Mouse (Mus musculus): ENCODE measurements around the gene Lsamp.

Lsamp gene

DNA sequence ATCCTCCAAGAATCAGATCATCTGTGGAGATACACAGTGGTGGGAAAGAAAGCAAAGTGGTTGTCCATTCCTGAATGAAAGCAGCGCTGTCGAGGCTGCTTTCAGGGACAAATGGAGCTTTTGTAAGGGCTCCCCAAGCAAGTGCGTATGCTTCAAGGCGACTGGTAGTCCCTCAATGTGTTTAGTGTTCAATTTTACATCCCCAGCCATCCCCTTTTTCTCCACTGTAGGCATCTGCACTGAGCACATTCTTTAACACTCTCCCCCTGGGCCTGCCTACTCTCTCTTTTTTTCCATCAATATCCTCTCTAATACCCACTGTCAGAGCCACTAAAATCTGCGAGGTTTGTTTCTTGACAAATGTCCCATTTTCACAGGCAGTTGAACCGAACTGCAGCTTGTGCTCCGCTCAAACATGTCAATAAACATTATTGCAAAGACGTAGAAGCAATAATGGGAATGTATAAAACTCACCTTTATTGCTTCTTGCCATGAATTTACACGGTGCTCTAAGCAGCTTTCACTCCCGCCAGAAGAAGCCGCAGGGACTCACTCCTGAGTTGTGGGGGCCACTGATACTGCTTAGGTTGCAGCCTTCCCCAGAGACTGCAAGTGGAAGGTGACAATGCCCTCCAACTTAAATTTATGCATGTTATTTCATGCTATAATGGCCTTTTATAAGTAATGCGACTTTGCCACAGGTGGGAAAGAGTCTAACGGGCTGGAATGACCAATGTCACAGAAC lies 250.2 kb downstream of the Lsamp start:
- no peak for DNase-seq (ENCODE audit: extremely low read depth, insufficient read length, low spot score)

- no peak for DNase-seq (ENCODE audit: extremely low read depth, insufficient read length, low spot score)
These were observed 287.7 kb downstream of the Lsamp start for GRCm38 (mm10) chr16:40271859-40272258.

DNA sequence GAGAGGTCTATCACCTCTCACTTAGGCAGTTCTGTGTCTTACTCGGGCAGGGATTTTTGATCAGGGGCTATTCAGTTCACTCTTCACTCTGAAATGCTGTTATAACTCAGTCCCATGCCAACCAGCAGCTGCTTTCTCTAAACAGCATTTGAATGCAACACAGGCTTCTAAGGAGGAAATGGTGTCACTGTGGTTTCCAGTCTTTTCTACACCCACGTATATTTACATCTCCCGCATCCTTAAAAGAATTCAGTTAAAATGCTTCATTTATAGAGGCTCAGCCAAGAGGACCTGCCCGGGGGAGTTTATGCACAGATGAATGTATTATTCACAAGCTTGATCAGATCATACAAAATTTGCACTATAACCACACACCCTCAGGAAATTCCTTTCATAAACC lies 306.0 kb downstream of the Lsamp start:
- no peak for DNase-seq (ENCODE audit: extremely low read depth, insufficient read length, low spot score)

- no peak for DNase-seq (ENCODE audit: extremely low read depth, insufficient read length, low spot score)
These were observed 310.2 kb downstream of the Lsamp start for GRCm38 (mm10) chr16:40294296-40294882.

- no peak for DNase-seq (ENCODE audit: extremely low read depth, insufficient read length, low spot score)
These were observed 311.1 kb downstream of the Lsamp start for GRCm38 (mm10) chr16:40295240-40295639.

DNA sequence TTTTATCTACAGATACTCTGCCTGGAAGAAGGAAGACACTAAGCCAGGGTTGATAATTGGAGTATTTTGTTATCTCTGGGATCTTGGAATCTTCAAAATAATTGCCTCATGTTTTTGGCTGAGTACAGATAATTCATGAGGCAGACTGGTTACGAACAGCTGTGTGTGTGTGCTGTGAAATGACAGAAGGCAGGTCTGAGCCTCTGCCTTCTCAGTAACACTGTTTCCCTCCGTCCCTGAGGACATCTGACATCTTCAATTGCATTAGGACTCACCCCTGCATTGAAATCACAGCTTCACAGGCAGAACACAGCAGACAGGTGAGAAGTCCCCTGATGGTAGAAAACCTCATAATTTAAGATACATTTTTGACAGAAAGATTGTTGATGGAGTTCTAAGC lies 323.5 kb downstream of the Lsamp start:
- no peak for DNase-seq (ENCODE audit: extremely low read depth, insufficient read length, low spot score)

DNA sequence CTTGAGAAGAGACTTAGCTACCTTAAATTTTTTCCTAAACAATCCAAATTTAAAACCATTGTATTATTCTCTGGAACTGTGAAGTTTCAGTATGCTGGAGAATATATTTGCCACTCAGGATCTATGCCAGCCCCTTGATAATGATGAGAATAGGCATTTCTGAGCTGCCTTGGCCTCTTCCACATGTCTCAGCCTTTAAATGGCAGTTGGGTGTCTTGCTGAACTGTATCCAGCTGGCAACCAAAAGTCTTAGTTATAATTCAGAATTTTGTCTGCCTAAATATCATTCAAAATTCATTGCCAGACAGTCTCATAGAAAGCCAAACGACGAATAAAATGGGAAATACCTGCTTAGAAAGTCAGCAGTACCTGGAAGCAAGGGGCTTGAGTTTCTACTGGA lies 332.0 kb downstream of the Lsamp start:
- no peak for DNase-seq (ENCODE audit: extremely low read depth, insufficient read length, low spot score)

- no peak for DNase-seq (ENCODE audit: extremely low read depth, insufficient read length, low spot score)
These were observed 340.6 kb downstream of the Lsamp start for GRCm38 (mm10) chr16:40324811-40325210.

GRCm38 (mm10) chr16:40328249-40328820 lies 344.2 kb downstream of the Lsamp start:
- DNase-seq (ENCODE audit: extremely low read depth, insufficient read length, low spot score): no peak

DNA sequence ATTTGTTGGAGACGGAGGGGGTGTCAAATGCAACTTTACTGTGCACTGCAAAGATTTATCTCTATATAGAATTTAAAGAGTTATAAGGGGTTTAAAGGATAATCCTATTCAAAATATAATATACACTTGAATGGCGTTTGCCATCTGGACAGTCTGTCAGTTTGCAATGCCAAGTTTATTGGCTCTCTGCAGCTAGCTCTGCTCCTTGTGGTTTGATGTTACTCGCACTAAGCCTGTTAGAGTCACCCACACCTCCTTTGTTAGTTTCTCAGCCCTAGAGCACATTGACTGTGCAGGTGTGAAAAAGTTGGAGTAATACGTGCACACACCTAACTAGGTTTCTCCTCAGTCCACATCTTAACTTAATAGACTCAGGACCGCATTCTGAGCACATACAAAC lies 385.5 kb downstream of the Lsamp start:
- DNase-seq (ENCODE audit: extremely low read depth, insufficient read length, low spot score): no peak

DNA sequence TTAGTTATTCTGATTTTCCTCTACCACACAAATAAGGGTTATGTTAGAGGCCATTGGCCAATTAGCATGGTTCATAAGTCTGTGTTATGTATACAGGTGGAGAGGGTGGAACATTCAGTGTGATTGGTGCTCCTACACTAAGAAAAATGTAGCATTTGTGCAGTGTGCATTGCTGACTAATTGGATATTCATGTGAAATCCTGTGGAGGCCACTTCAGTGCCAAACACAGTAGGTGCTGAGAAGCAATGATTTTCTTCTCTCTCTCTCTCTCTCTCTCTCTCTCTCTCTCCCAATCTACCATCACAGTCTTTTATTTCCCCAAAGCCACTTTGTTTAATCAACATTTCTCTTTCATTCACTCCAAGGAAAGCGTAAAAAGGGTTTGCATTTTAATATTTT lies 387.1 kb downstream of the Lsamp start:
- DNase-seq (ENCODE audit: extremely low read depth, insufficient read length, low spot score): no peak

DNA sequence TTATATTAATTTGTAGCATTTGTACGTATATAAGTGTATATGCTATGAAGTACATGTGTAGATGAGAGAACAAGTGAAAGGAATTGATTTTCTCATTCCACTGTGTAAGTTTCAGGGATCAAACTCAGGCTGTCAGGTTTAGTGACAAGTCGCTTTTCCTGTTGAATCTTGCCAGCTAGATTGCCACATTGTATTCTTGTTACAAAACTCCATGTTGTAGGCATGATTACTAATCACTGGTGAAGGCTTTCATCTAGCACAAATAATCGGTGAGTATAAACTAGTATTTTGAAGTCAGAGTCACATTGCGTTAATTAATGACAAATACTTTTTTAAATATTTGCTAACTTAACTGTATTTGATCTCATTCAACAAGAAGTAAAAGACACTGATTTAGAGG lies 391.2 kb downstream of the Lsamp start:
- DNase-seq (ENCODE audit: extremely low read depth, insufficient read length, low spot score): no peak

DNA sequence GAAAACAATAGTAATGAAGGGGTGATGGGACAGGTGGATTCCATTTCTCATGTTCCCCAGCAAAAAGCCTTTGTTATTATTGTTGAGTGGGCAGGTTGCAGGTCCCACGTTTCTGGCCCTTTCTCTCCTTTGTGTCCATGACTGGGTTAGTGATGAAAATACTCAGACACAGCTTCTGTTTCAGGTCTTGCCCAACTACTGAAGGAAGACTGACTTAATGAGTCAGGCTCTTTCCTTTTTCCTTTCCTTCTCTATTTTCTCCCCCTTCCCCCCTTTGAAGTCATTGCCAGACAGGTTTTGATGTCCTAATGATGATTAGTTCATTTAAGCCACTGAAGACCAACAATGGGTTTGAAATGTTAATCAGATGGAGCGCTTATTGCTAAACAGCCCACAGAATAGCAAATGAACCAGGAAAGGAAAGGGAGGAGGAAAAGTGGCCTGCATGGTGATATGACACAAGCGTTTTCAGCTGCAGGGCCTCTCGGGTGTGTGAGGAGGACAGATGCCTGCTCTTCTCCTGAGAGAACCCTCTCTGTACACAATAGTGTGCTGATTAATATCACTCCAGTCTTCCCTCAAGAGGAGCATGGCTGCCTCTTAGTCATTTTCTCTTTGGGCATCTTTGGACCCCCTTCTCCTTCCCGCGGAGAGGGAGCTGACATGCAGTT lies 393.1 kb downstream of the Lsamp start:
- DNase-seq (ENCODE audit: extremely low read depth, insufficient read length, low spot score): no peak

DNA sequence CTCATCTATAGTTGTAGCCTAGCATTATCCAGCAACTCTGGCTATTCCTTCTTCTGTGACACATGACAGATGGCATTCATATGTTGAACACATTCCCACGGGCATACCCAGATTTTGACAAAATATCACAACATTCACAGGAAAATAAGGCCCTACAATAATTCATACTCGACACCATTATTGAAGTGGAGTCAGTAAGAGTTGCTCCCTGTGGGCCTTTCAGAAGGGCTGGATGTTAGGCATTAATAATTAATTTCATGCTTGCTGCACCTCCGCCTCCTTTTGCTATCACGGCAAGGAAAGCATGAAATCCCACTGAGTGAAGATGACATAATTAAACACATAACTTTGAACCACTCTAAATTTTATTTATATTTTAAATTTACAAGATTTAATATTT lies 407.9 kb downstream of the Lsamp start:
- DNase-seq (ENCODE audit: extremely low read depth, insufficient read length, low spot score): no peak

GRCm38 (mm10) chr16:40399531-40399930 lies 415.4 kb downstream of the Lsamp start:
- DNase-seq (ENCODE audit: extremely low read depth, insufficient read length, low spot score): no peak

DNA sequence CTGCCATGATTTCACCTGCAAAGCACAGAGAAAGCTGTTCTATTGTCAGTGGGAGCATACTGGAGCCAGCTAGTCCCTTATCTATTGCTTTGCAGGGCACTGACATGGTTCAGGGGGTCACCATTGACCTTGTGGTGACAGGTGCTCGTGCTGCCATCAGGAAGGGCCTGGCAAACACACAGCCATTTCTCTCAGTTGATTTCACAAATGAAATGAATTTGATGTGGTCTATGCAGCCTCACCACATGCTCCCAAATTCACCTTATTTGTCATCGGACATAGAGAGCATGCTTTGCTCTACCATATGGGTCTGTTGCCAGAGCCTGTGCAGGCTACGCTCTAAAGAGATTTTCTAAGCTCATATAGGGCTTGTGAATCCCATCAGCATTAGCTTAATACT lies 450.1 kb downstream of the Lsamp start:
- DNase-seq (ENCODE audit: extremely low read depth, insufficient read length, low spot score): no peak

DNA sequence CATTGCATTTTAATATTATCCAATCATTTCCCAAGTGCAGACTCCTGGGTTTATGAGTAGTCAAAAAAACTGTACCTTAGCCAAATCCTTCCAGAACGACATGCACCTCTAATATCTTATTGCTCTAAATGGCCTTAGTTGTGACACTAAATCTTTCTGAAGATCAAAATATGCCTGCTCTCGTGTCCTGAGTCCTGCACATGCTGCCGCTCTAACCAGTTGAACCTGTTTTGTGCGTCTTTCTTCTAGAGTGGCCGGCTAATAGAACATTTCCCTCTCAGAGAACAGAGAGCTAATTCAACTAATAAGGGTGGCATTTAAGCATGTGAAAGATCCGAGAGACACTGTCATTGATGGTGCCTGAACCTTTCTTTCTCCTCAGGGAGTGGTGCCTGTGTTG lies 452.3 kb downstream of the Lsamp start:
- DNase-seq (ENCODE audit: extremely low read depth, insufficient read length, low spot score): no peak

- DNase-seq (ENCODE audit: extremely low read depth, insufficient read length, low spot score): no peak
These were observed 453.7 kb downstream of the Lsamp start for GRCm38 (mm10) chr16:40437879-40438278.

DNA sequence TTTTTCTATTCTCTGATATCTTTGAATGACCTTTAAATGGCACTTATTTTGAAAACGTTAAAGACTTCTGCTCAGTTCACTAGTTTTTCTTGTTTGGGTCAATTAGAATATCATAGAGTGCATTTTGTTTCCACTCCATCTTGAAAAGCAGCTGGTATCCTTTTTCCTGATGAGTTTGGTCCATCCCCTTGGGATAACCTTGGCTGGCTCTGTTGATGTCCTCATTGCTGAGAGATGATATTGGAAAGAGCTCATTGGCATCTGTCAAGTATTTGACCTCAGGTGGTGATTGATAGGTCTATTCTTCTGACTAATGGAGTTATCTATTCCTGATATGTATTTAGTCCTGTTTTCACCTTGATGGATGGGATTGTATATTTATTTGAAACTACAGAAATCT lies 454.7 kb downstream of the Lsamp start:
- no peak for DNase-seq (ENCODE audit: extremely low read depth, insufficient read length, low spot score)

- no peak for DNase-seq (ENCODE audit: extremely low read depth, insufficient read length, low spot score)
These were observed 462.4 kb downstream of the Lsamp start for GRCm38 (mm10) chr16:40446587-40446986.

DNA sequence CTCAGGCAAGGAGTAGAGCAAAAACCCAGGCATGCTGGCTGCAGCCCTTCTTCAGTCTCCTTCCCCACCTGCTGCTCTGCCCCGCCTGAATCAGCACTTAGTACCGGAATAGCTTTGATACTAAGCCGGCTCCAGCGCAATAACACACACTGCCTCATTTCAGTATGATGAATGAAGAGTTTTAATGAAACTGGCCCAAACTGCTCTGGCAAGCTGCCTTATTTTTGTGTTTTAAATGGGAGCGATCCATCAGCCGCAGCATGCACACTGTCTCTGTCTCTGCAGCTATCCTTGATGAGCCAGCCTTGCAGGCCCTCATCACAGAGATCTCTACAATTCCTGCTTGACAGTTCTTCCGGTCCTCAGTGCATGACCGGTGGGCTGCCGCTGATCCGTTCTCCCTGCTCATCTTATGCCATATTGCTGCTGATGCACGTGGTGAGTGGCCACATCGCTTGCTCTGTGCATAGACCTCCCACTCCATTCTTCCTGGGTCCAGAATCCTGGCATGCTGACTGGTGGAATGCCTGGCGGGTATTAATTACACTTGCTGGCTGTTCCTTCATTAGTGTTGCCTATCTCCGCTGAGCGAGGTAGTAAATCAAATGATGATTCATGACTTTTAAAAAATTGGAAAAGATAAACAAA lies 479.4 kb downstream of the Lsamp start:
- DNase-seq (ENCODE audit: extremely low read depth, insufficient read length, low spot score): no peak

Data from 3134 (cell line).